Mouse (Mus musculus): Measurements from ENCODE around the gene Ccdc60.

GRCm38 (mm10) chr5:116269212-116270145 is 19.3 kb downstream of the Ccdc60 start:
- no peak for TF ChIP-seq POLR2A (IDR thresholded peaks at IDR 0.05; ENCODE audit: control insufficient read depth in 1 of 2, insufficient read depth in 1 of 2, low read depth in 1 of 2, low read length in 2 of 2, poor library complexity in 1 of 2)
- TF ChIP-seq POLR2AphosphoS2 (IDR thresholded peaks at IDR 0.05; ENCODE audit: low read length), result no peak
- no peak for TF ChIP-seq EP300 (IDR thresholded peaks at IDR 0.05; ENCODE audit: low read depth in 1 of 2, low read length in 2 of 2)
- no peak for TF ChIP-seq MAX (IDR thresholded peaks at IDR 0.05; ENCODE audit: low read length)
- TF ChIP-seq CTCF (IDR thresholded peaks at IDR 0.05 in 2 of 3, conservative IDR thresholded peaks at IDR 0.05 in 1 of 3; ENCODE audit: control insufficient read depth in 1 of 3, insufficient read depth in 1 of 3, low read depth in 2 of 3, low read length in 3 of 3, poor library complexity in 1 of 3, severe bottlenecking in 1 of 3), result no peak
- TF ChIP-seq TCF12 (IDR thresholded peaks at IDR 0.05; ENCODE audit: low read depth, low read length), result no peak
- TF ChIP-seq ZC3H11A (IDR thresholded peaks at IDR 0.05; ENCODE audit: low read depth, low read length), result no peak
- no peak for TF ChIP-seq TAL1 (IDR thresholded peaks at IDR 0.05; ENCODE audit: low read length)
- no peak for TF ChIP-seq KAT2A (conservative IDR thresholded peaks at IDR 0.05; ENCODE audit: low read depth, low read length)

All from MEL (cell line).